Mouse (Mus musculus) forebrain, embryonic 14.5 days (tissue): ENCODE measurements around the gene Iqcf4. TPM values are rescaled to one million over a fixed set of nuclear protein-coding genes. Genes with fewer than 3 reads are reported as not detected.

ENCODE experiments used
- ATAC-seq: fragments of 200-750 bp; cut with Nextera tagmentation; 2 replicates; pipeline ENCODE4 v1.8.0; 2017; ENCODE audit warnings: mild to moderate bottlenecking, moderate library complexity
- DNase-seq: peaks from one replicate; pipeline ENCODE4 v3.0.0-alpha.2; 2015; ENCODE audit warnings: low spot score
- H3K27ac ChIP-seq: fragments of 300-500 bp; sonication (generic); 2 replicates; pipeline ENCODE4 v1.5.1; 2014; ENCODE audit warnings: low read depth, mild to moderate bottlenecking, control low read depth, low read length, moderate library complexity
- H3K27me3 ChIP-seq: fragments of 300-500 bp; sonication (generic); replicated peaks from 2 replicates; pipeline ENCODE4 v1.6.1; 2014; ENCODE audit warnings: low read length, control low read depth, mixed read lengths; ENCODE audit not compliant: control insufficient read depth, insufficient read depth
- H3K36me3 ChIP-seq: fragments of 300-500 bp; sonication (generic); 2 replicates; pipeline ENCODE4 v1.6.1; 2014; ENCODE audit warnings: low read length, control low read depth; ENCODE audit not compliant: control insufficient read depth, insufficient read depth
- H3K4me1 ChIP-seq: fragments of 300-500 bp; sonication (generic); 2 replicates; pipeline ENCODE4 v1.6.1; 2014; ENCODE audit warnings: antibody characterized with exemption, low read length, control low read depth; ENCODE audit not compliant: control insufficient read depth, insufficient read depth
- H3K4me2 ChIP-seq: fragments of 300-500 bp; sonication (generic); 2 replicates; pipeline ENCODE4 v1.6.1; 2014; ENCODE audit warnings: mild to moderate bottlenecking, control low read depth, low read length
- H3K4me3 ChIP-seq: fragments of 300-500 bp; sonication (generic); 2 replicates; pipeline ENCODE4 v1.5.1; 2014; ENCODE audit warnings: low read depth, low read length, control low read depth
- H3K9ac ChIP-seq: fragments of 300-500 bp; sonication (generic); 2 replicates; pipeline ENCODE4 v1.6.1; 2014; ENCODE audit warnings: mild to moderate bottlenecking, low read length, control low read depth, moderate library complexity
- H3K9me3 ChIP-seq: fragments of 300-500 bp; sonication (generic); replicated peaks from 2 replicates; pipeline ENCODE4 v1.6.1; 2016; ENCODE audit warnings: low read length, control low read depth, mixed read lengths; ENCODE audit not compliant: control insufficient read depth
- WGBS: fragments of 180-500 bp; shearing (Covaris S2); extraction: QIAGEN DNeasy Blood & Tissue Kit; methylation state at CpG from one replicate; pipeline ENCODE4 v1.1.7; 2014; 5-methylcytosine and 5-hydroxymethylcytosine counted together
- polyA plus RNA-seq: library from polyadenylated mRNA; unstranded; fragments of >200 nt; fragmentation: Nextera tagmentation; extraction: Ambion mirVana; gene quantifications from 2 replicates; pipeline ENCODE4 v1.2.1, GENCODE M21; 2014

Gene Iqcf4
- polyA plus RNA-seq, 1 experiment from 2014 or later: not detected

DNA sequence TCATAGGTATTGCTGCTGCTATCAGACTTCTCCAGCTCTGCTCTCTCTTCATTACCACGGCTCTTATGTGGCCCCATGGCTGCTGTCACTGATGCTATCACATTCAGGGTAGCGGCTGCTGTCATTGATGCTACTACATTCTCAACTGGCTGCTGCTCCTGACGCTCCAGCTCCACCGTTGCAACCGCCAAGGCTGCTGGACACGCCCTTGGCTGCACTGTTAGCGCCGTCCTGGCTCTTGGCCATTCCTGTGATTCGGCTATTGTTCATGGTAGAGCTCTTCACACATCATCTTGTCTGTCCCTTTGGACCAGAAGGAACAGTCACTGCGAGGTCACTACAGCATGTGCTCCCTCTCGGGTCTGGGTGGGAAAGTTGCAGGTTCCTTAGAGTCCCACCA is 8.5 kb downstream of the Iqcf4 start:
- H3K36me3 ChIP-seq: no peaks in the 10 kb centered on the region
- no peaks in the 10 kb centered on the region for H3K9me3 ChIP-seq
- 93% methylated on average over 11 of the region's 11 CpGs for WGBS
- no peak for ATAC-seq
- DNase-seq: no peak
- H3K4me1 ChIP-seq: no peaks in the 10 kb centered on the region
- no peaks in the 10 kb centered on the region for H3K27me3 ChIP-seq
- no peak overlapping the region for H3K4me2 ChIP-seq
- H3K9ac ChIP-seq: no peak overlapping the region
- no peak overlapping the region for H3K4me3 ChIP-seq
- H3K27ac ChIP-seq: no peak overlapping the region

DNA sequence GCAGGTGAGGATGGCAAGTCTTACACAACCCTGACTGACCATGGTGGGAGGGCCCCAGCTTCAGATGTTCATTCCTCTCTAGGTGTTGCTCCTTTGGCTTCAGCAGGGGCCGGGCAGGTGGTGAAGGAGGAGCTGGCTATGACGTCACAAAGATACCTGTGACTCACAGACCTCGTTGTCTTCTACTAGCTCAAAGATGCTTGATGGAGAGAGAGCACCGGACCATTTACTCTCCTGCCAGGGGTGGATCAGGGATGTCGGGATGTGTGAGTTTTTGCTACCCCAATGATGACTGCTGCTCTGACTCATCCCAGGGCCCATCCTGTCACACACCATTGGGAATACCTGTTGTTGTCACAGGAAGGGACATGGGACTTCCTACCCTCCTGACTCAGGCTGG is 9.3 kb downstream of the Iqcf4 start, which contains the start of gene Iqcf3:
Gene Iqcf3, minus strand, starts transcription at position 101 of the 400 bp plus-strand sequence.
- H3K27me3 ChIP-seq: no peaks in the 10 kb centered on the region
- no peak within 1 kb of the TSS for H3K4me2 ChIP-seq
- 91% methylated on average over 5 of the region's 5 CpGs for WGBS

DNA sequence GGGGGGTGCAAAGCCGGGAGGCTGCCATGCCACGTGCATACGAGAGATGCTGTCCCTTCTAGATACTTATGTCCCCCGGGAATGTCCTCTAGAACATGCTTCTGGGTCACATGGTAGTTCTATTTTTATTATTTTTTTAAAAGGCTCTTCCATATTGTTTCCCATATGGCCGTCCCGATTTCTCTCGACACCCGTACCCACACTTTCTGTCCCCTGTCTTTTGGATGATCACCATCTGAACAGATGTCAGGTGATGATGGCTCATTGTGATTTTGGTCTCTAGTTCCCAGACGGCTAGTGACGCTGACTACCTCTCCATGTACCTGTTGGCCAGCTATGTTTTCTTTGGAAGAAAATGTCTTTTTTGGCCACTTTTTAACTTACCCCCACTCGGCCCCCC is 35.8 kb downstream of the Iqcf4 start:
- no peak for ATAC-seq
- no peaks in the 10 kb centered on the region for H3K27me3 ChIP-seq
- DNase-seq: no peak
- H3K4me1 ChIP-seq: no peaks in the 10 kb centered on the region
- no peak overlapping the region for H3K4me2 ChIP-seq
- H3K27ac ChIP-seq: no peak overlapping the region
- H3K36me3 ChIP-seq: no peaks in the 10 kb centered on the region
- no peak overlapping the region for H3K4me3 ChIP-seq
- WGBS: 89% methylated on average over 11 of the region's 11 CpGs
- H3K9me3 ChIP-seq: no peaks in the 10 kb centered on the region
- H3K9ac ChIP-seq: no peak overlapping the region

More for the DNA sequence above, 9.3 kb downstream of the Iqcf4 start, which contains the start of gene Iqcf3:
- Histone ChIP-seq H3K4me1 (no peaks in the 10 kb centered on the region), H3K9ac (no peak within 1 kb of the TSS), H3K4me3 (no peak within 1 kb of the TSS), H3K27ac (no peak within 1 kb of the TSS), H3K36me3 (no peaks in the 10 kb centered on the region), H3K9me3 (no peaks in the 10 kb centered on the region)
- ATAC-seq: no peak
- no peak for DNase-seq

DNA sequence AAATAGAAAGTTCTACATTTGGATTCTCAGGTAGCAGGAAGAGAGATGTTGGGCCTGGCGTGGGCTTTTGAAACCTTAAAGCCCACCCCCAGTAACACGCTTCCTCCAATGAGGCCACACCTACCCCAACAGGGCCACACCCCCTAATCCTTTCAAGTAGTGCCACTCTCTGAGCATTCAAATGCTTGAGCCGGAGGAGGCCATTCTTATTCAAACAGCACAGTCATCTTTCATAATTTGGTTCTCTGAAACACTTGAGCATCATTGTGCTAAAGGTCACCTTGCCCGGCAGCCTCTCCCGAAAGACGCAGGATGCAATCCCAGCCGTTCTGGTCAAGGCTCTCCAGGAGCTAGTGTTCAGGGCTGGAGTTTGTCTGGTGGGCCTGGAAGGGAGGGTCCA is 36.5 kb downstream of the Iqcf4 start:
- no peak overlapping the region for H3K4me3 ChIP-seq
- H3K9me3 ChIP-seq: no peaks in the 10 kb centered on the region
- WGBS: 94% methylated on average over 7 of the region's 7 CpGs
- H3K9ac ChIP-seq: no peak overlapping the region
- H3K4me2 ChIP-seq: no peak overlapping the region
- no peak overlapping the region for H3K27ac ChIP-seq
- no peaks in the 10 kb centered on the region for H3K36me3 ChIP-seq
- DNase-seq: no peak
- ATAC-seq: no peak
- H3K4me1 ChIP-seq: no peaks in the 10 kb centered on the region
- H3K27me3 ChIP-seq: no peaks in the 10 kb centered on the region

DNA sequence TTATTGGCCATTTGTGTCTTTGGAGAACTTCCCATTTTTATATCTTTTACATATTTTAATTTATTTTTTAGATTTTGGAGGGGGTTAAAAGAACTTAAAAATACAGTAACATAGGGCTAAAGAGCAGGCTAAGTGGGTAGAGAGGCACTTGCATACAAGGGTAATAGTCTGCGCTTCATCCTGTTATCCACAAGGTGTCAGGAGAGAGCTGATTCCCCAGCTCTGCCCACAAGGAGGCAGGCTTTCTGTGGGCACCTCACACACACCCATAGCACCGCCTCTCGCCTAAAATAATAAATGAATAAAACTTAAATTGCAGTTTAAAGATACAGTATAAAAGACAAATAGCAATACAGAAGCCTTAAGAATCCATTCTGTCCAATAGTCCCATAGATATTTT is 39.0 kb downstream of the Iqcf4 start:
- H3K4me1 ChIP-seq: no peaks in the 10 kb centered on the region
- peak; percentile 61 for DNase-seq
- H3K36me3 ChIP-seq: no peaks in the 10 kb centered on the region
- no peak for ATAC-seq
- no peaks in the 10 kb centered on the region for H3K9me3 ChIP-seq
- no peaks in the 10 kb centered on the region for H3K27me3 ChIP-seq
- H3K4me2 ChIP-seq: no peak overlapping the region
- H3K4me3 ChIP-seq: no peak overlapping the region
- 28% methylated on average over 3 of the region's 3 CpGs for whole genome bisulfite sequencing
- H3K27ac ChIP-seq: no peak overlapping the region
- no peak overlapping the region for H3K9ac ChIP-seq

DNA sequence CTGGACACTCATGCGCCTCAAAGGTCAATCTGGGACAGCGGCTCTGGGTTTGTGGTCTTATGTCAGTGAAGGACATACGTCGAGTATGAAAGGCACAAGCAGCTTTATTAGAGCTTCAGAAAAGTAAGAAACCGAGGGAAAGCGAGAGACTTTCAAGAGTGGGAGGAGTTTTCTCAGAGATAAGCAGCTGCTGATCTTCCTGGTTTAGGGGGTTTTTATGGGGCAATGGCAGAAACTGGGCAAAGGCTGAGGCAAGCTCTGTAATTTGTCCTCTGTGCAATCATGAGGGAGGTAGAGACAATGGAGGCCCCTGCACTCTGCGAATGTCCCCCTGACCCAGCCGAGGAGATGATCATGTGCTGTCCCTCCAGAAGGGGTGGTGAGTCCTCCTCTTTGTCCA is 50.9 kb downstream of the Iqcf4 start:
- no peaks in the 10 kb centered on the region for H3K9me3 ChIP-seq
- no peak overlapping the region for H3K4me2 ChIP-seq
- H3K9ac ChIP-seq: no peak overlapping the region
- H3K36me3 ChIP-seq: no peaks in the 10 kb centered on the region
- no peak for DNase-seq
- no peak for ATAC-seq
- no peaks in the 10 kb centered on the region for H3K27me3 ChIP-seq
- no peaks in the 10 kb centered on the region for H3K4me1 ChIP-seq
- no peak overlapping the region for H3K27ac ChIP-seq
- WGBS: 83% methylated on average over 8 of the region's 8 CpGs
- H3K4me3 ChIP-seq: no peak overlapping the region

DNA sequence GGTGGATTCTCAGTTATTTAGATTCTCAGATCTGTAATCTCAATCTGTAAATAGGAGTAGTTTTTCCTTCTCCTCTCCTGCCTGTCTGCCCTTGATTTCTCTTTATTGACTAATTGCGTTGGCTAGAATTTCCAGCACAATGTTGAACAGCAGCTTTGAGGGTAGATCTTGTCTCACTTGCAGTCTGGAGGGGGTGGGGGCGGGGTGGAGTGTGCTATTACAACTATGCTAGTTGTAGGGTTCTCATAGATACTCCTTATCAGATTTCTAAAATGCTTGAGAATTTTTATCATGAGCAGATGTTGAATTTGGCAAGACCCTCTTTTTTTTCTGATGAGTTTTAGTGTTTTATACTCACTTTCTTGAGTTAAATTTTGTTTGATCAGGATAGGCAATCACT is 51.4 kb downstream of the Iqcf4 start:
- no peak overlapping the region for H3K4me2 ChIP-seq
- H3K4me3 ChIP-seq: no peak overlapping the region
- H3K9me3 ChIP-seq: no peaks in the 10 kb centered on the region
- no peaks in the 10 kb centered on the region for H3K36me3 ChIP-seq
- no peak overlapping the region for H3K27ac ChIP-seq
- DNase-seq (no peak), ATAC-seq (no peak)
- no peaks in the 10 kb centered on the region for H3K27me3 ChIP-seq
- no peak overlapping the region for H3K9ac ChIP-seq
- H3K4me1 ChIP-seq: no peaks in the 10 kb centered on the region
- 77% methylated on average over 2 of the region's 2 CpGs for WGBS

Other genes starting within 250 kb of the Iqcf4 start
- 10.2 and 11.3 TPM in 2 replicates for gene Dusp7, start 202.4 kb downstream of the Iqcf4 start, polyA plus RNA-seq
- 718 and 924 TPM in 2 replicates for gene Rpl29, start 141.5 kb downstream of the Iqcf4 start, polyA plus RNA-seq
- gene Acy1, start 132.7 kb downstream of the Iqcf4 start, polyA plus RNA-seq: 29.4 and 36.8 TPM in 2 replicates
- 5.5 and 5.9 TPM in 2 replicates for gene Abhd14b, start 123.5 kb downstream of the Iqcf4 start, polyA plus RNA-seq
- gene Abhd14a, start 123.3 kb downstream of the Iqcf4 start, polyA plus RNA-seq: 51.9 and 60.2 TPM in 2 replicates
- gene Pcbp4, start 117.7 kb downstream of the Iqcf4 start, polyA plus RNA-seq: 199 and 226 TPM in 2 replicates
- 0.56 and 0.89 TPM in 2 replicates for gene Gpr62, start 105.1 kb downstream of the Iqcf4 start, polyA plus RNA-seq
- gene Rrp9, start 95.0 kb downstream of the Iqcf4 start, polyA plus RNA-seq: 45.6 and 48.9 TPM in 2 replicates
- 0.63 and 0.72 TPM in 2 replicates for gene Parp3, start 94.0 kb downstream of the Iqcf4 start, polyA plus RNA-seq
- gene Iqcf1, start 71.0 kb downstream of the Iqcf4 start, polyA plus RNA-seq: not detected in 2 replicates
- gene Iqcf5, start 56.4 kb downstream of the Iqcf4 start, polyA plus RNA-seq: not detected in 2 replicates
- gene Iqcf3, start 9.4 kb downstream of the Iqcf4 start, polyA plus RNA-seq: not detected in 2 replicates
- gene Iqcf6, start 55.6 kb upstream of the Iqcf4 start, polyA plus RNA-seq: not detected in 2 replicates
- gene Grm2, start 85.1 kb upstream of the Iqcf4 start, polyA plus RNA-seq: 6.7 and 10.4 TPM in 2 replicates
- gene Tex264, start 114.9 kb upstream of the Iqcf4 start, polyA plus RNA-seq: 41.3 and 52.1 TPM in 2 replicates
- 4.6 and 5.3 TPM in 2 replicates for gene Rad54l2, start 218.2 kb upstream of the Iqcf4 start, polyA plus RNA-seq